Mouse (Mus musculus): Measurements from ENCODE around the gene Qser1. TPM values are rescaled to one million over a fixed set of nuclear protein-coding genes. Genes with fewer than 3 reads are reported as not detected.
"Not testable (repeated sequence)": the region's sequence is repeated elsewhere in the genome, so short reads cannot be mapped to it uniquely, and the experiment has no call there.

Gene Qser1
- total RNA-seq, 2 experiments from 2014 or later, result 0.61 to 5.4 TPM

GRCm38 (mm10) chr2:104818763-104819162 lies 2.2 kb upstream of the Qser1 start:
- not testable (repeated sequence) for ATAC-seq (replicated peaks; ENCODE audit: low FRiP score, poor library complexity, severe bottlenecking)

GRCm38 (mm10) chr2:104817555-104818330 lies 1.2 kb upstream of the Qser1 start:
- ATAC-seq (replicated peaks; ENCODE audit: low FRiP score, poor library complexity, severe bottlenecking), result no peak

GRCm38 (mm10) chr2:104816866-104817439 lies 393 bp upstream of the Qser1 start:
- ATAC-seq (replicated peaks; ENCODE audit: low FRiP score, poor library complexity, severe bottlenecking), result peak; percentile 94

GRCm38 (mm10) chr2:104815561-104816370 lies 794 bp downstream of the Qser1 start:
- no peak for ATAC-seq (replicated peaks; ENCODE audit: low FRiP score, poor library complexity, severe bottlenecking)

GRCm38 (mm10) chr2:104814181-104814951 lies 2.2 kb downstream of the Qser1 start:
- no peak for ATAC-seq (replicated peaks; ENCODE audit: low FRiP score, poor library complexity, severe bottlenecking)

GRCm38 (mm10) chr2:104805435-104805834 lies 11.1 kb downstream of the Qser1 start:
- no peak for ATAC-seq (replicated peaks; ENCODE audit: low FRiP score, poor library complexity, severe bottlenecking)

- ATAC-seq (replicated peaks; ENCODE audit: low FRiP score, poor library complexity, severe bottlenecking), result no peak
Measured at GRCm38 (mm10) chr2:104774763-104775162, 41.8 kb downstream of the Qser1 start.

- ATAC-seq (replicated peaks; ENCODE audit: low FRiP score, poor library complexity, severe bottlenecking), result no peak
Measured at GRCm38 (mm10) chr2:104768697-104769096, 47.9 kb downstream of the Qser1 start.

GRCm38 (mm10) chr2:104764018-104764417 lies 52.5 kb downstream of the Qser1 start:
- no peak for ATAC-seq (replicated peaks; ENCODE audit: low FRiP score, poor library complexity, severe bottlenecking)

- no peak for ATAC-seq (replicated peaks; ENCODE audit: low FRiP score, poor library complexity, severe bottlenecking)
Measured at GRCm38 (mm10) chr2:104763134-104763703, 53.3 kb downstream of the Qser1 start.

- no peak for ATAC-seq (replicated peaks; ENCODE audit: low FRiP score, poor library complexity, severe bottlenecking)
Measured at GRCm38 (mm10) chr2:104750611-104751010, 65.9 kb downstream of the Qser1 start.

- ATAC-seq (replicated peaks; ENCODE audit: low FRiP score, poor library complexity, severe bottlenecking), result no peak
Measured at GRCm38 (mm10) chr2:104748652-104749183, 67.8 kb downstream of the Qser1 start.

GRCm38 (mm10) chr2:104746251-104746650 lies 70.3 kb downstream of the Qser1 start:
- no peak for ATAC-seq (replicated peaks; ENCODE audit: low FRiP score, poor library complexity, severe bottlenecking)

GRCm38 (mm10) chr2:104743971-104744370 lies 72.6 kb downstream of the Qser1 start:
- ATAC-seq (replicated peaks; ENCODE audit: low FRiP score, poor library complexity, severe bottlenecking), result no peak

GRCm38 (mm10) chr2:104743160-104743559 lies 73.4 kb downstream of the Qser1 start:
- no peak for ATAC-seq (replicated peaks; ENCODE audit: low FRiP score, poor library complexity, severe bottlenecking)

GRCm38 (mm10) chr2:104742741-104743064 lies 73.9 kb downstream of the Qser1 start, which contains the start of gene Depdc7:
Gene Depdc7, minus strand, starts transcription at chr2:104742878.
- no peak for ATAC-seq (replicated peaks; ENCODE audit: low FRiP score, poor library complexity, severe bottlenecking)

GRCm38 (mm10) chr2:104741896-104742740 lies 74.4 kb downstream of the Qser1 start:
- no peak for ATAC-seq (replicated peaks; ENCODE audit: low FRiP score, poor library complexity, severe bottlenecking)

GRCm38 (mm10) chr2:104741015-104741758 lies 75.4 kb downstream of the Qser1 start:
- no peak for ATAC-seq (replicated peaks; ENCODE audit: low FRiP score, poor library complexity, severe bottlenecking)

Data from erythroid progenitor cell, adult 5-6 weeks (primary cell).